Mouse (Mus musculus): ENCODE results near the gene Suclg2.
A peak's percentile ranks its signal among the peaks of the same experiment; 100 is the strongest.

The Suclg2 gene

DNA sequence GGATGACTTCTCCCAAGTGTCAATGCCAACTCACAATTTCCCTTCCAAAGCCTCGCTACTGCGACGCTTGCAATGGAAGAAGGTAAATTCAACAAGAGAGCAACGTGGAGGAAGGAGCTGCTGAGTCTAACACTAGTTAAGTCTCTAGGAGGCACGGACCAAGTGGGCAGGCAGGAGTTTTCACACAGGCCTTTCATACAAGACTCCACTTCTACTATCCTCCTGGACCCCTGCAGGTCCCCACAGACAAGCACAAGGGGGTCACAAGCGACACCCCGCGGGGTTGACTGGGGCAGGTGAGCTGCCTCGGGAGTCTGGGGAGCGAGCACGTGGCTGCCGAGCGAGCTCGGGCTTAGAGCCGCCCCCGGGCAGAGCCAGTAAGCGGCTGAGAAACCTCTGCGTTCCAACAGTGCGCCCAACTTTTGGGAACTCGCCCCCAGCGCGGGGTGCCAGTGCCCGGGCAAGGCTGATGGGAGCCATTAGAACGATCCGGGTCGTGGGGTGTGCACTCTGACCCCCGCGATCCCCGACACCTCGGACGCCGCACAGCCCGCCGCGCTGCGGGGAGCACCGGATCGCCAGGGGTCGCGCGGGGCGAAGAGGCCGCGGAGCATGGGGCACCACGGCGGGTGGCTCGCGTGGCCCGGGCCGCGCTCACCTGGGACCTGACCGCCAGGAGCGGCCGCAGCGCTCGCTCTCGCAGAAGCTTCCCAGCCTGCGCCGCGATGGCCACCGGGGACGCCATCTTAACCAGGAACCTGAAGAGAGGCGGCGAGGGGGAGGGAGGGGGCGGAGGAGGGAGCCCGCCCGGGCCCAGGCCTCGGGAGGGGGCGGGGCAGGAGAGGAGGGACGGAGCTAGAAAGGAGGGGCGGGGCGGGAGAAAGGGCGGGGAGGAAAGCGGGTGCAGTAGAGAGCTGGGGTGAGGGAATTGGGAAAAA, at the start of gene Suclg2:
Gene Suclg2 (minus strand): TSS at position 770 of the 938 bp plus-strand sequence.
- peak; percentile 30 to 49 for DNase-seq (ENCODE audit: low spot score in 2 of 2)

DNA sequence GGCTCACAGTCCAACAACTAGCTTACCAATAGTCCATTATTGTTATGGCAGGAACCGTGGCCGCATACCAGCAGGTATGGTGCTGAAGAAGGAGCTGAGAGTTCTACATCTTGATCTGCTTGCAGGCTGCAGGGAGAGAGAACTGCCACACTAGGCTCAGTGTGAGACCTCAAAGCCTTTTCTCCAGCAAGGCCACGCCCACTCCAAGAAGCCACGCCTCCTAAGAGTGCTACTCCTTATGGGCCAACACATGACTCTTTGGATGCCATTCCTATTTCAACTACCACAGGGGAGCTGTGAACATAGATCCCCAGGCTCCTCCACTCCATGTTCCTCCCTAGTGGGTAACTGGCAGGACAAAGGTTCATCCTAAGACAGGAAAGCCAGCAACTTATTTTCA, 48.0 kb upstream of the Suclg2 start:
- DNase-seq (ENCODE audit: low spot score in 2 of 2): no peak

- DNase-seq (ENCODE audit: low spot score in 2 of 2): no peak
Observed at GRCm38 (mm10) chr6:95759558-95760172, 41.1 kb upstream of the Suclg2 start.

DNA sequence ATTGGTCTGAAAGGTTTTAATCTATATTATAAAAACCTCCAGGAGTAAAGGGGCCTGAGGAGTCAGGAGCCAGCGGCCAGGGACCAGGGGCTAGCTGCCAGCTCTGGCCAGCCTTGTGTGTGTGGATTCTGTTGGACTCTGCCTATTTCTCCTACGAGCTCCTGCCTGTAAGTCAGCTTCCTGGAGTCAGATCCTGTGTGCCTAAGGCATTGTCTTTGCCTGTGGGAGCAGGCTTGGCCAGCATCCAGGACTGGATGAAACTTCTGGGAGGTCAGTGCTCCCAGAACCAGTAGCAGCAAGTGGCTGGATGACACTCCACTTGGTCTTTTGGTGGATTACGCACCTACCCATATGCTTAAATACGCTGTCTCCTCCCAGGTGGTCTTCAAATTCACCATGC, 23.8 kb upstream of the Suclg2 start:
- no peak for DNase-seq (ENCODE audit: low spot score in 2 of 2)

DNA sequence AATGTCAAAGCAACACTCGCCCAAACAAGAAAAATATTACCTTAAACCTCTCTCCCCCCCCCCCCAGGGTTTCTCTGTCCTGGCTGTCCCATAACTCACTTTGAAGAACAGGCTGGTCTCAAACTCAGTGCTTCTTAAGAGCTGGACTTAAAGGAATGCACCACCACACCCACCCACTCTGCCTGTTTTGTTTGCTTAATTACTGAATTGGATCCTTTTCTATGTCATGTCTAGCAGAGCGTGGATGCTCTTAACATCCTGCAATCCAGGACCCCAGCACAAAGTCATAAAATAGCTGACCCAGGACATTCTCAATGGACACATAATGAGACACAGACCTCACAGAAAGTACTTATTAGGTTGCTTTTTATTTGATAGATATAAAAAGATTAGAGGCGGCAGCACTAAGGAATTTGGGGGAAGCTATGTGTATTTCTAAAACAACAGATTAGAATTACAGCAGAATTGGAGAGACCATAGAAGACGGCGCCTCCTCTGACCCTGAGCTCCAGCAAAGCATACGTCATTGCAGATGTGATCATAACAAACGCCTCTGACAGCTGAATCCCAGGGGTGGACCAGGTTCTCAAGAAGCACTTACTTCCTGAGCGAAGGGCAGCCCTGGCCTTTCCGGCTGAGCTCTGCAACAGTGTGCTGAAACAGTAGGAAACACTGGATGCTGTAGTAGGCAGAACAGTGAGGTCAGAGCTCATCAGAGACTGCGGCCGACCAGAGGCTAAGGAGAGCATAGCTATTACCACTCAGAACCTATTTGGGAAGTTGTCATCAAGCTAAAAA, 13.2 kb upstream of the Suclg2 start:
- no peak for DNase-seq (ENCODE audit: low spot score in 2 of 2)

- no peak for DNase-seq (ENCODE audit: low spot score in 2 of 2)
Observed at GRCm38 (mm10) chr6:95729399-95729798, 10.8 kb upstream of the Suclg2 start.

- no peak for DNase-seq (ENCODE audit: low spot score in 2 of 2)
Observed at GRCm38 (mm10) chr6:95725281-95725680, 6.7 kb upstream of the Suclg2 start.

DNA sequence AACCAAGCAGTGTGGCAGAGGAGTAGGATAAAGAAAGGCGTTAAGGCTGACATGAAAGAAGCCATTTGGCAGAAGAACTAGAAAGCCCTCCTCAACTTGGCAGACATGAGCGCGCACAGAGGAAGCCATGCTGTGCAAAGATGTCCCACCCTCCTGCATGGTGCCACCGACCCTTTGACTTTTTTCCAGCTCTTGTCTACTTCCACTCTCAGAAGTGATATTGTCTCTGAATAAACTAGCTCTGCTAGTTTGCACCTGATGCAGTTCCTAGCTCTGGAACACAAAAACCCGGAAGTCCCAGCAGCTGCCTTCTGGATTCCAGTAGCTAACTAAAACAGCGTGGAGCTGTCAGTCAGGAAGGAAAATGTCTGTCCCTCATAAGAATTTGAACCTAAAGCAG, 4.8 kb upstream of the Suclg2 start:
- DNase-seq (ENCODE audit: low spot score in 2 of 2): no peak

GRCm38 (mm10) chr6:95719791-95720190, 1.2 kb upstream of the Suclg2 start:
- no peak for DNase-seq (ENCODE audit: low spot score in 2 of 2)

DNA sequence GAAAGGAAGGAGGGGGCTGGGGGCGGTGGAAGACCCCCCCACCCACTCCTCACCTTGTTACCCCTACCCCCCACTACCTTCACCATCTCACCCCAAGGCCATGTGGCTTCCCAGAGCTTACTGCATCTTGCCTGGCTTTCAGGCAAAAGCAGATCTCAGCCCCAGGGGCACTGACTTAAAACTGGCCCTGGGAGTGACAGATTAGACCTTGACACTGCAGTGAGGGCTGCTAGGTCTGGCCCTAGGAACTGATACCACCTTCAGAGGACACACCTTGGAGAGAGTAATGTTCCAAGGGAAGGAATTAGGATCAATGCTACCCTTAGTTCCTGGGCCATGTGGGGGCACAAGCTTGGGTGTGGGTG, 351 bp upstream of the Suclg2 start:
- no peak for DNase-seq (ENCODE audit: low spot score in 2 of 2)

- DNase-seq (ENCODE audit: low spot score in 2 of 2): no peak
Observed at GRCm38 (mm10) chr6:95717071-95717470, 1.5 kb downstream of the Suclg2 start.

GRCm38 (mm10) chr6:95716476-95716875, 2.1 kb downstream of the Suclg2 start:
- no peak for DNase-seq (ENCODE audit: low spot score in 2 of 2)

- DNase-seq (ENCODE audit: low spot score in 2 of 2): no peak
Observed at GRCm38 (mm10) chr6:95713245-95713644, 5.4 kb downstream of the Suclg2 start.

DNA sequence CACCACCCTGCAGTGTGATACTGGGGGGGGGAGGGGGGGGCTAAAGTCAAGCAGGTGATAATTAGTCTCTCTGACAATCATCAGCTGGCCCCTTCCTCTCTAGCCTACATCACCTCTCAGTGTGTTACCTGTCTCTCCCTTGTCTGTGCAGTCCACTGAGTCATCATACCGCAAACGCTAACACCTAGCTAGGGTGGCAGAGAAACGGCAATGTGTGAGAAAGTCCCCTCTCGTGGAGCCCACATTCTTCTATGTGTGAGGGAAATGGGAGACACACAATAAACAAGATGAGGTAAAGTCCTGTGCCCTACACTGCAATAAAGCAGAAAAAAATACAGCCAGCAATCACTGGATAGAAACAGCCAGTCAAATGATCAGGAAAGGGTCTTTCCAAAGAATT, 6.5 kb downstream of the Suclg2 start:
- DNase-seq (ENCODE audit: low spot score in 2 of 2): no peak

GRCm38 (mm10) chr6:95711671-95712070, 6.9 kb downstream of the Suclg2 start:
- DNase-seq (ENCODE audit: low spot score in 2 of 2): no peak

GRCm38 (mm10) chr6:95710886-95711285, 7.7 kb downstream of the Suclg2 start:
- no peak for DNase-seq (ENCODE audit: low spot score in 2 of 2)

GRCm38 (mm10) chr6:95709531-95709930, 9.1 kb downstream of the Suclg2 start:
- DNase-seq (ENCODE audit: low spot score in 2 of 2): no peak

DNA sequence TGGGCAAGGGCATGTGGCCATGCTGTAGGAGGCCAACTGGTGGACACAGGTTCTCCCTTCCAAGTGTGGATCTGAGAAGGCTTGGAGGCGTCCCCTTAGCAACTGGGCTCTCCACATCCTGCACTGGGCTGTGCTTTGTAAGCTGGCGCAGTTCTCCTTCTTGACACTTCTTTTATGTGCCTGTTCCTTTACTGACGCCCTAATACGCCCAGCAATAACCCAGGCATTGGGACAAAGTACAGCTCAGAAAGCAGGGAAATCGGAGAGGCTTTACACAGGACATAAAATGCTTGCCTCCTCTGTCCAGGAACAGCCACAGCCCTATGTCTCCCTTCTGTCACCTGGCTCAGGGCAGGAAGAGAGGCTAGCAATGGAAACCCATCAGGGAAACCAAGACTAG, 9.5 kb downstream of the Suclg2 start:
- DNase-seq (ENCODE audit: low spot score in 2 of 2): no peak

- no peak for DNase-seq (ENCODE audit: low spot score in 2 of 2)
Observed at GRCm38 (mm10) chr6:95704626-95705025, 14.0 kb downstream of the Suclg2 start.

DNA sequence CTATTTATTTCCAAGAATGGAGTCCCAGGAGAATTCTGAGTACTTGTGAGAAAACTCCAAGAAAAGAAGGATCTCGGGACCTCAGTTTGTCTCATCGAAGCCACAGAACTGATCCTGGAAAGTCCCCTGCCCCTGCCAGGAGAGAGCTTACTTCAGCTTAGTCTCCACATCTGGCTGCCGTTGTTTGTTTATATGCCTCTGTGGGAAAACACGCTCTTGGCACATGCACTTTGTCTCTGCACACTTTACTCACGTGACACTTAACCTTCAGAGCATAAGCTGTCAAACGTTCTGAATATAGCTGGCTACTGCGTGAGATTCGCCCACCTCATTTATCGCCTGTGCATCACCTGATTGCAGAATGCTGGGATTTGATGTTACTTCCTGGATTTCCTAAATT, 16.4 kb downstream of the Suclg2 start:
- DNase-seq (ENCODE audit: low spot score in 2 of 2): no peak

DNA sequence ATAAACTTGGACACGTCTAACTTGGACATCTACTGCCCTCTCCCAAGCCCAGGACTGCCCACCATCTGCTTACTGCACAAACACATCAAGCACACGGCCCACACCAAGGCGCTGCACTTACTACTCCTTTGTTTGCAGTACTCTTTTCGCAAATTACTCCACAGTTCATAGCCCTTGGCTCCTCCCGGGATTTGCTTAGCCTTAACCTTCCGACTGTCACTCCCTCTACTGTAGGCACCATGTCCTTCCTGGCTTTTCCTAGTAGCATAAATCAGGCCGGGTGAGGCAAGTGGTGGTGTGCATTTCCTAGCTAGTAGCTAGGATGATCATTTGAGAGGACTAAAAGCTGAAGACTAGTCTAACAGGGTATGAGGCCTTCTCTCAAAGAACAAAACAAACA, 16.8 kb downstream of the Suclg2 start:
- DNase-seq (ENCODE audit: low spot score in 2 of 2): no peak

DNA sequence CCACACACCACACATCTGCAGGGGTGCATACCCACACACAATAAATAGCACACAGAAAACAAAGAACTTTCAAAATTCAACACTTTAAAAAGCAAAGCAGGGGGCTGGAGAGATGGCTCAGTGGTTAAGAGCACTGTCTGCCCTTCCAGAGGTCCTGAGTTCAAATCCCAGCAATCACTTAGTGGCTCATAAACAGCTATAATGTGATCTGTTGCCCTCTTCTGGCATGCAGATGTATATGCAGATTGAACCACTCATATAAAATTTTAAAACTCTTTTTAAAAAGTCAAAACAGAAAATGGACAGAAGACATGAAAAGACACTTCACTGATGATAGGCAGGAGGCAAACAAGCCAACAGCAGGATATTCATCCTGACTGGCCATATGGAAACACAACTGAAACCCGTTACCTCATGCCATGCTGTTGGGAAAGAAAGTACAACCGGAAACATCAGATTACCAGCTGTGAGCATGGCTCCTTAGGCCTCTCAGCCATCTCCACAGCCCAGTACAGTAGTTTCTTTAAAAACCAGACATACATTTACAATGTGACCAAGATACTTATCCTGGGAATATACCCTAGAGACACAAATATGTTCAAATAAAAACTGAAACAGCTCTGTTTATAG, 17.5 kb downstream of the Suclg2 start:
- no peak for DNase-seq (ENCODE audit: low spot score in 2 of 2)
